Mouse (Mus musculus) small intestine, adult 2 months (tissue): ENCODE measurements around the gene Tepsin.

ENCODE experiments used
- CTCF ChIP-seq: fragments of 200-500 bp; IDR thresholded peaks from 2 replicates; pipeline ENCODE4 v1.5.1; 2012; ENCODE audit warnings: low read depth, mild to moderate bottlenecking, control low read depth, inconsistent platforms, low read length, moderate library complexity, mixed read lengths; ENCODE audit not compliant: insufficient replicate concordance, insufficient read length; ENCODE audit errors: extremely low read depth
- POLR2A ChIP-seq: fragments of 200-500 bp; IDR thresholded peaks from 2 replicates; pipeline ENCODE4 v1.6.1; 2012; ENCODE audit warnings: low read depth, mild to moderate bottlenecking, control low read depth, inconsistent platforms, low read length, moderate library complexity

- TF ChIP-seq CTCF (no peak), POLR2A (no peak)
Measured at GRCm38 (mm10) chr11:120137625-120138004, 39.1 kb upstream of the Tepsin start.
